Mouse (Mus musculus): Measurements from ENCODE around the gene Fbn1. TPM values are rescaled to one million over a fixed set of nuclear protein-coding genes. Genes with fewer than 3 reads are reported as not detected.

The Fbn1 gene
- polyA plus RNA-seq, 1 experiment from 2014 or later = 3.6 TPM

DNA sequence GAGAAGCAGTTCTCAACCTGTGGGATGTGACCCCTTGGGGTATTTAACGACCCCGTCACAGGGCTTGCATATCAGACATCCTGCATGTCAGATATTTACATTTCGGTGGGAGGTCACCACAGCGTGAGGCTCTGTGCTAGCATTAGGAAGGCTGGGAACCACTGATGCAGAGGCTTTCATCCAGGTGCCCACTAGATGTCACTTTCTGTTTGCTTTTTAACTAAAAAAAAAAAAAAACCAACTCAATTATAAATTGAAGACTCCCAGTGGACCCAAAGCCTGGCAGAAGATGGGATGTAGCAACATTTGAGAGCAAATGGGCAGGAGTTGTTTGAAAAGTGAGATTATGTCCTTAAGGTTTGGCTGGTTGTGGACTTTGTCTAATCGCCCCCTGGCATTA is 244.7 kb downstream of the Fbn1 start:
- 22% methylated on average over 5 of the region's 5 CpGs for WGBS
- Histone ChIP-seq H3K9ac (no peak overlapping the region), H3K36me3 (peaks cover 3% of the 10 kb centered on the region), H3K4me3 (no peak overlapping the region), H3K9me3 (no peaks in the 10 kb centered on the region), H3K4me2 (no peak overlapping the region), H3K4me1 (replicated peaks) (peaks cover 12% of the 10 kb centered on the region), H3K27ac (replicated peaks) (no peak overlapping the region), H3K27me3 (no peaks in the 10 kb centered on the region)
- ATAC-seq (ENCODE audit: low read depth) = peak; percentile 62

GRCm38 (mm10) chr2:125260326-125260725 is 247.5 kb downstream of the Fbn1 start:
- H3K27ac ChIP-seq (replicated peaks) = no peak overlapping the region
- no peak overlapping the region for H3K4me3 ChIP-seq
- WGBS = 85% methylated on average over 2 of the region's 2 CpGs
- H3K4me1 ChIP-seq (replicated peaks) = peaks cover 12% of the 10 kb centered on the region
- no peaks in the 10 kb centered on the region for H3K9me3 ChIP-seq
- no peak for ATAC-seq (ENCODE audit: low read depth)
- H3K36me3 ChIP-seq = peaks cover 16% of the 10 kb centered on the region
- no peak overlapping the region for H3K9ac ChIP-seq
- H3K27me3 ChIP-seq = no peaks in the 10 kb centered on the region
- H3K4me2 ChIP-seq = no peak overlapping the region

DNA sequence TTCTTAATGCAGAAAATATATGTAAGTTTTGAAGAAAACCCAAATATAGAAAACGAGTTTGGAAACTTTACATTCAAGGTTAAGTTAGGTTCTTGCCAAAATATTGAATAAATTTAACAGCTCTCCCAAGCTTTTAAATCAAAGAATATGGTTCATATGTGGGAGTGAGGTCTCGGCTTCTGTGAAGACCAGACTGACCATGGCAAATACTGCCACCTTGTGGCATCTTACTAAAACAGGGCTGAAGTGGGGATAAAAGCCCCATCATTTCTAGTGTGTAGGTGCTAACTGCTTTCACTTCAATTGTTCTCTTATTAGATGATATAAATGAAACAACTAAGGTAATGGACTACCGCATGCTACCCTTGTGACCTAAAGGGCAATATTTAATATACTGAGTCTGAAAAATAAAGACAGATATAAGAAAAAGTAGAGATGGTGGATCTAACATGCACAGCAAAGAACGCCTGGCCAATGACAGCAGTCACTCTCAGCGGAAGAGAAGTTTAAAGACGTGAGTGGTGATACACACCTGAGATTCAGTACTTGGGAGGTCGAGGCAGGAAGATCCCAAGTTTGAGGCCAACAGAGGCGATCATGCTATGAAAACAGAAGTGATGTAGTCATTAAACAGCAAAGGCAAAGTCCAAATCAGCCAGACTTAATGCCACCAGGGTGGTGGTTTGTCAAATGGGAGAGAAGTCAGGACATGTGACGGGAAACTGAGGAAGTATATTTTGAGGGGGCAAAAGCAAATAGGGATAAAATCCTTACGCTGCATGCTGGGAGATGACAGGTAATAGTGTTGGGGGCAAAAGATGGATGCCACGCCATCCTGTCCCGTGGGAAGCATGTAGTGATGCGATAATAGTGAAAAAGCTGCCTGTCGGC is 248.3 kb downstream of the Fbn1 start:
- no peaks in the 10 kb centered on the region for H3K27me3 ChIP-seq
- no peak for ATAC-seq (ENCODE audit: low read depth)
- peaks cover 12% of the 10 kb centered on the region for H3K4me1 ChIP-seq (replicated peaks)
- no peaks in the 10 kb centered on the region for H3K9me3 ChIP-seq
- H3K4me3 ChIP-seq = no peak overlapping the region
- 85% methylated on average over 14 of the region's 14 CpGs for WGBS
- H3K9ac ChIP-seq = no peak overlapping the region
- H3K4me2 ChIP-seq = no peak overlapping the region
- H3K27ac ChIP-seq (replicated peaks) = no peak overlapping the region
- peaks cover 19% of the 10 kb centered on the region for H3K36me3 ChIP-seq

DNA sequence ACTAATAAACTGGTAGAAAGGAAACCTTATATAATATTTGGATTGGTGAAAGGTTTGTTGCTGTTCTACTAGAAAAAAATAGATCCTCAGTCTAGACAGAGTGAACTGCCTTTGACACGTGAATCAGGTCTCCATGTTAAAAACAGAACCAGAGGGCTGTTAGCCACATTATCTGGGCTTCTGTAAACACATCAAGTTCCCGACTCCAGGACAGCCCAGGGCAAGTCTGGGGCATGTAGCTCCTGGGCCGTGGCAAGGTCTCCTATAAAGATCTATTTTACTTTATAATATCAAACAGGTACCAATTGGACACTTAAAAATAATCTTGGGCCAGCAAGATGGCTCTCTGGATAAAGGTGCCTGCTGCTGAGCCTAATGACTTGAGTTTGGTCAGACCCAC is 251.9 kb downstream of the Fbn1 start:
- no peaks in the 10 kb centered on the region for H3K4me1 ChIP-seq (replicated peaks)
- H3K9ac ChIP-seq = no peak overlapping the region
- no peak overlapping the region for H3K4me3 ChIP-seq
- no peak overlapping the region for H3K4me2 ChIP-seq
- H3K27ac ChIP-seq (replicated peaks) = no peak overlapping the region
- no peaks in the 10 kb centered on the region for H3K27me3 ChIP-seq
- 89% methylated on average over 3 of the region's 3 CpGs for WGBS
- H3K9me3 ChIP-seq = no peaks in the 10 kb centered on the region; the same call in 1 of the 2 replicates
- ATAC-seq (ENCODE audit: low read depth) = no peak
- peaks cover 37% of the 10 kb centered on the region for H3K36me3 ChIP-seq

GRCm38 (mm10) chr2:125254630-125255029 is 253.2 kb downstream of the Fbn1 start:
- no peaks in the 10 kb centered on the region for H3K27me3 ChIP-seq
- no peaks in the 10 kb centered on the region; the same call in 1 of the 2 replicates for H3K9me3 ChIP-seq
- H3K4me1 ChIP-seq (replicated peaks) = no peaks in the 10 kb centered on the region
- ATAC-seq (ENCODE audit: low read depth) = no peak
- H3K27ac ChIP-seq (replicated peaks) = no peak overlapping the region
- no peak overlapping the region for H3K4me3 ChIP-seq
- no peak overlapping the region for H3K4me2 ChIP-seq
- 93% methylated on average over 3 of the region's 3 CpGs for WGBS
- peaks cover 40% of the 10 kb centered on the region for H3K36me3 ChIP-seq
- no peak overlapping the region for H3K9ac ChIP-seq

DNA sequence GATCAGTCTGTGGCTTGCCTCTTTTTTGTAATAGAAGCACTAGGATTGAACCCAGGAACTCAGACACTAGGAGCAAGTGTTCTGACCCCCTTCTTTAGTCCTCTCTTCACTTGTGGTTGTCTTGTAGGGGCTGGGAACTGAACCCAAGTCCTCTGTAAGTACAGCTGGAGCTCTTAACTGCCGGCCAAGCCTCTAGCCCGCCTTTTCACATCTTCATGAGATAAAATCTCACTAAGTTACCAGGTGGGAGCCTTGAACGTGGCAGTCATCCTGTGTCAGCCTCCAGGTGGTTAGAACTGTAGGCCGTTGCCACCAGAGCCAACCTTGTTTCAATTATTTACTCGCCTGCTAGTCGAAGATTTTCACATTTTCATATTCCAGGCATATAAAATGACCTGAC is 254.1 kb downstream of the Fbn1 start:
- Histone ChIP-seq H3K9ac (no peak overlapping the region), H3K4me1 (replicated peaks) (peaks cover 5% of the 10 kb centered on the region), H3K36me3 (peaks cover 40% of the 10 kb centered on the region), H3K27me3 (no peaks in the 10 kb centered on the region), H3K4me3 (no peak overlapping the region), H3K4me2 (no peak overlapping the region), H3K27ac (replicated peaks) (no peak overlapping the region), H3K9me3 (no peaks in the 10 kb centered on the region; the same call in 1 of the 2 replicates)
- no peak for ATAC-seq (ENCODE audit: low read depth)
- 95% methylated on average over 6 of the region's 6 CpGs for WGBS

DNA sequence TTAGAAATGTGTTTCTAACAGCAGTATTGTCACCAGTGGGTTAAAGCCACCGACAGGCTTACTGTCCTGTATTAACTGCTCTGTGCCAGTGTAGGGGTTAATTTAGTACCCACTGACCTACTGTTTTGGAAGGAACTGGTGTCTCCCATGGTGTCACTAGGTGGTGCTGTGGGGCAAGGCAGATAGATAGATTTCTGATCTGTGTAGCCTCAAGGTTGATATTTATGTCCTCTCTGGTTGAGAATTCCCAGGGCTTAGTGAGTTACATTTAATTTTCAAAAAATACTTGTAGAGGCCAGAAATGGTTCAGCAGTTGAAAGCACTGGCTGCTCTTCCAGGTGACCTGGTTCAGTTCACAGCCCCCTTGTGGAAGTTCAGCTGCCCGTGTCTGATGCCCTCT is 255.5 kb downstream of the Fbn1 start:
- Histone ChIP-seq H3K4me3 (no peak overlapping the region), H3K27ac (replicated peaks) (no peak overlapping the region), H3K9me3 (no peaks in the 10 kb centered on the region; the same call in 1 of the 2 replicates), H3K36me3 (peaks cover 31% of the 10 kb centered on the region), H3K9ac (no peak overlapping the region), H3K4me2 (no peak overlapping the region), H3K27me3 (no peaks in the 10 kb centered on the region), H3K4me1 (replicated peaks) (peaks cover 14% of the 10 kb centered on the region)
- ATAC-seq (ENCODE audit: low read depth) = no peak
- WGBS = 63% methylated on average over 2 of the region's 2 CpGs

- Histone ChIP-seq H3K36me3 (peaks cover 26% of the 10 kb centered on the region), H3K27me3 (no peaks in the 10 kb centered on the region), H3K27ac (replicated peaks) (no peak overlapping the region), H3K9ac (no peak overlapping the region), H3K4me2 (no peak overlapping the region), H3K9me3 (no peaks in the 10 kb centered on the region; the same call in 1 of the 2 replicates), H3K4me3 (no peak overlapping the region), H3K4me1 (replicated peaks) (peaks cover 14% of the 10 kb centered on the region)
- no peak for ATAC-seq (ENCODE audit: low read depth)
- 84% methylated on average over 4 of the region's 4 CpGs for WGBS
Measured at GRCm38 (mm10) chr2:125251781-125252180, 256.0 kb downstream of the Fbn1 start.

Other genes starting within 250 kb of the Fbn1 start
- gene Gm9913, start 2.9 kb downstream of the Fbn1 start, polyA plus RNA-seq (2015; fragmentation: Nextera tagmentation; extraction: Ambion mirVana) = not detected in 2 replicates
- 2.4 and 2.8 TPM in 2 replicates for gene Cep152, start 117.1 kb upstream of the Fbn1 start, polyA plus RNA-seq (2015; fragmentation: Nextera tagmentation; extraction: Ambion mirVana)
- gene Eid1, start 165.1 kb upstream of the Fbn1 start, polyA plus RNA-seq (2015; fragmentation: Nextera tagmentation; extraction: Ambion mirVana) = 411 and 415 TPM in 2 replicates
- 4.6 TPM in 2 replicates for gene Shc4, start 216.2 kb upstream of the Fbn1 start, polyA plus RNA-seq (2015; fragmentation: Nextera tagmentation; extraction: Ambion mirVana)

Data from neural tube, embryonic 13.5 days (tissue).